Mouse (Mus musculus) heart, postnatal 0 days (tissue): ENCODE measurements at regions not wholly inside any gene's neighbourhood (a gene's known extent, or its start where the extent isn't known, plus 50 kb on each side); places are given as distances from the start of the nearest gene placed in this dataset.

ENCODE experiments used
- ATAC-seq: fragments of 200-750 bp; cut with Nextera tagmentation; 2 replicates; pipeline ENCODE4 v1.8.0; 2017; ENCODE audit warnings: low read depth, moderate number of reproducible peaks, moderate library complexity; ENCODE audit not compliant: insufficient read depth
- DNase-seq: peaks from one replicate; pipeline ENCODE4 v3.0.0-alpha.2; 2016; ENCODE audit warnings: low spot score
- H3K27ac ChIP-seq: fragments of 300-500 bp; sonication (generic); 2 replicates; pipeline ENCODE4 v1.5.1; 2014; ENCODE audit warnings: low read depth, mild to moderate bottlenecking
- H3K27me3 ChIP-seq: fragments of 300-500 bp; sonication (generic); 2 replicates; pipeline ENCODE4 v1.6.1; 2014; ENCODE audit warnings: low read length, mixed read lengths; ENCODE audit not compliant: control insufficient read depth, insufficient read depth
- H3K36me3 ChIP-seq: fragments of 300-500 bp; sonication (generic); replicated peaks from 2 replicates; pipeline ENCODE4 v1.6.1; 2014; ENCODE audit warnings: low read length, mixed read lengths; ENCODE audit not compliant: control insufficient read depth, insufficient read depth
- H3K4me1 ChIP-seq: fragments of 300-500 bp; sonication (generic); 2 replicates; pipeline ENCODE4 v1.6.1; 2014; ENCODE audit warnings: antibody characterized with exemption; ENCODE audit not compliant: control insufficient read depth, insufficient read depth
- H3K4me2 ChIP-seq: fragments of 300-500 bp; sonication (generic); 2 replicates; pipeline ENCODE4 v1.6.1; 2014; ENCODE audit warnings: low read depth, mild to moderate bottlenecking, low read length, moderate library complexity
- H3K4me3 ChIP-seq: fragments of 300-500 bp; sonication (generic); 2 replicates; pipeline ENCODE4 v1.5.1; 2014; ENCODE audit warnings: low read depth, low read length
- H3K9ac ChIP-seq: fragments of 300-500 bp; sonication (generic); replicated peaks from 2 replicates; pipeline ENCODE4 v1.6.1; 2014; ENCODE audit warnings: low read depth, low read length, mixed read lengths
- H3K9me3 ChIP-seq: fragments of 300-500 bp; sonication (generic); replicated peaks from 2 replicates; pipeline ENCODE4 v1.6.1; 2016; ENCODE audit warnings: low read length; ENCODE audit not compliant: control insufficient read depth
- CTCF ChIP-seq: IDR thresholded peaks from 2 replicates; pipeline ENCODE4 v1.5.1; 2016; ENCODE audit warnings: antibody characterized with exemption, control low read depth, low read depth
- EP300 ChIP-seq: IDR thresholded peaks from 2 replicates; pipeline ENCODE4 v1.6.1; 2016; ENCODE audit warnings: antibody characterized with exemption, low read depth
- WGBS: fragments of 180-500 bp; shearing (Covaris S2); extraction: QIAGEN DNeasy Blood & Tissue Kit; methylation state at CpG from one replicate; pipeline ENCODE4 v1.1.7; 2014; 5-methylcytosine and 5-hydroxymethylcytosine counted together

GRCm38 (mm10) chr8:87105106-87105505 is 220.0 kb upstream of the N4bp1 start:
- ATAC-seq (no peak), DNase-seq (no peak)
- no peaks in the 10 kb centered on the region for H3K27me3 ChIP-seq
- WGBS = 73% methylated on average over 7 of the region's 7 CpGs
- no peak overlapping the region for H3K27ac ChIP-seq
- no peak overlapping the region for H3K4me3 ChIP-seq
- no peak for TF ChIP-seq CTCF
- no peak for TF ChIP-seq EP300
- H3K36me3 ChIP-seq = no peaks in the 10 kb centered on the region
- no peaks in the 10 kb centered on the region for H3K9me3 ChIP-seq
- no peak overlapping the region for H3K4me2 ChIP-seq
- no peak overlapping the region for H3K9ac ChIP-seq
- no peaks in the 10 kb centered on the region for H3K4me1 ChIP-seq

- no peak for DNase-seq
- 66% methylated on average over 2 of the region's 2 CpGs for WGBS
- H3K4me2 ChIP-seq = no peak overlapping the region
- H3K4me3 ChIP-seq = no peak overlapping the region
- TF ChIP-seq EP300 = no peak
- TF ChIP-seq CTCF = no peak
- no peaks in the 10 kb centered on the region for H3K9me3 ChIP-seq
- no peaks in the 10 kb centered on the region for H3K27me3 ChIP-seq
- no peaks in the 10 kb centered on the region for H3K36me3 ChIP-seq
- no peak overlapping the region for H3K27ac ChIP-seq
- ATAC-seq = no peak
- no peaks in the 10 kb centered on the region for H3K4me1 ChIP-seq
- no peak overlapping the region for H3K9ac ChIP-seq
Observed at GRCm38 (mm10) chr8:87095211-87095610, 210.2 kb upstream of the N4bp1 start.

- DNase-seq = no peak
- TF ChIP-seq CTCF = no peak
- no peak for TF ChIP-seq EP300
- H3K27me3 ChIP-seq = no peaks in the 10 kb centered on the region
- no peak overlapping the region for H3K4me2 ChIP-seq
- no peak overlapping the region for H3K27ac ChIP-seq
- H3K36me3 ChIP-seq = no peaks in the 10 kb centered on the region
- H3K4me3 ChIP-seq = no peak overlapping the region
- H3K9ac ChIP-seq = no peak overlapping the region
- WGBS = 65% methylated on average over 4 of the region's 4 CpGs
- H3K4me1 ChIP-seq = no peaks in the 10 kb centered on the region
- no peaks in the 10 kb centered on the region for H3K9me3 ChIP-seq
- ATAC-seq = no peak
Observed at GRCm38 (mm10) chr8:87094685-87095084, 209.6 kb upstream of the N4bp1 start.

GRCm38 (mm10) chr8:87093716-87094115 is 208.7 kb upstream of the N4bp1 start:
- Histone ChIP-seq H3K4me3 (no peak overlapping the region), H3K27me3 (no peaks in the 10 kb centered on the region), H3K4me2 (no peak overlapping the region), H3K36me3 (no peaks in the 10 kb centered on the region), H3K9ac (no peak overlapping the region), H3K27ac (no peak overlapping the region), H3K4me1 (no peaks in the 10 kb centered on the region), H3K9me3 (no peaks in the 10 kb centered on the region)
- WGBS = 52% methylated on average over 10 of the region's 10 CpGs
- ATAC-seq (no peak), DNase-seq (no peak)
- TF ChIP-seq CTCF (no peak), EP300 (no peak)

- Histone ChIP-seq H3K4me1 (no peaks in the 10 kb centered on the region), H3K4me2 (no peak overlapping the region), H3K9me3 (no peaks in the 10 kb centered on the region), H3K9ac (no peak overlapping the region), H3K27me3 (no peaks in the 10 kb centered on the region), H3K36me3 (no peaks in the 10 kb centered on the region), H3K27ac (no peak overlapping the region), H3K4me3 (no peak overlapping the region)
- TF ChIP-seq EP300 = no peak
- TF ChIP-seq CTCF = no peak
- WGBS = 42% methylated on average over 5 of the region's 5 CpGs
- ATAC-seq = no peak
- DNase-seq = no peak
Observed at GRCm38 (mm10) chr8:87093081-87093480, 208.0 kb upstream of the N4bp1 start.

- ATAC-seq (no peak), DNase-seq (peak; percentile 22)
- no peaks in the 10 kb centered on the region for H3K4me1 ChIP-seq
- WGBS = 43% methylated on average over 9 of the region's 9 CpGs
- no peak overlapping the region for H3K27ac ChIP-seq
- no peaks in the 10 kb centered on the region for H3K27me3 ChIP-seq
- no peak overlapping the region for H3K9ac ChIP-seq
- no peaks in the 10 kb centered on the region for H3K9me3 ChIP-seq
- TF ChIP-seq CTCF (no peak), EP300 (no peak)
- no peaks in the 10 kb centered on the region for H3K36me3 ChIP-seq
- no peak overlapping the region for H3K4me3 ChIP-seq
- H3K4me2 ChIP-seq = no peak overlapping the region
Observed at GRCm38 (mm10) chr8:87087451-87088095, 202.5 kb upstream of the N4bp1 start.
